Mouse (Mus musculus) olfactory bulb, adult 2 months (tissue): ENCODE measurements at regions not wholly inside any gene's neighbourhood (a gene's known extent, or its start where the extent isn't known, plus 50 kb on each side); places are given as distances from the start of the nearest gene placed in this dataset.

ENCODE experiments used
- CTCF ChIP-seq: fragments of 200-500 bp; IDR thresholded peaks from 2 replicates; pipeline ENCODE4 v1.5.1; 2012; ENCODE audit warnings: low read depth, mild to moderate bottlenecking, low read length, moderate library complexity; ENCODE audit not compliant: insufficient read depth
- POLR2A ChIP-seq: fragments of 200-500 bp; IDR thresholded peaks from 2 replicates; pipeline ENCODE4 v1.6.1; 2012; ENCODE audit warnings: mild to moderate bottlenecking, low read depth, low read length, moderate library complexity; ENCODE audit not compliant: insufficient read depth

- TF ChIP-seq POLR2A (no peak), CTCF (no peak)
Observed at GRCm38 (mm10) chr13:5549747-5550146, 311.5 kb upstream of the Klf6 start.
